Mouse (Mus musculus): ENCODE data around the gene Prcc.

Prcc gene

GRCm38 (mm10) chr3:87884708-87885251 lies 628 bp downstream of the Prcc start:
- no peak for TF ChIP-seq GATA4 (IDR thresholded peaks at IDR 0.05; ENCODE audit: insufficient replicate concordance, low read length)

- TF ChIP-seq GATA4 (IDR thresholded peaks at IDR 0.05; ENCODE audit: insufficient replicate concordance, low read length): no peak
Measured at GRCm38 (mm10) chr3:87884291-87884690, 1.1 kb downstream of the Prcc start.

GRCm38 (mm10) chr3:87877730-87878129 lies 7.7 kb downstream of the Prcc start:
- no peak for TF ChIP-seq GATA4 (IDR thresholded peaks at IDR 0.05; ENCODE audit: insufficient replicate concordance, low read length)

GRCm38 (mm10) chr3:87859813-87860212 lies 25.6 kb downstream of the Prcc start:
- no peak for TF ChIP-seq GATA4 (IDR thresholded peaks at IDR 0.05; ENCODE audit: insufficient replicate concordance, low read length)

- no peak for TF ChIP-seq GATA4 (IDR thresholded peaks at IDR 0.05; ENCODE audit: insufficient replicate concordance, low read length)
Measured at GRCm38 (mm10) chr3:87857666-87858065, 27.7 kb downstream of the Prcc start.

GRCm38 (mm10) chr3:87855936-87856335 lies 29.5 kb downstream of the Prcc start:
- TF ChIP-seq GATA4 (IDR thresholded peaks at IDR 0.05; ENCODE audit: insufficient replicate concordance, low read length): no peak

- TF ChIP-seq GATA4 (IDR thresholded peaks at IDR 0.05; ENCODE audit: insufficient replicate concordance, low read length): no peak
Measured at GRCm38 (mm10) chr3:87854795-87855568, 30.4 kb downstream of the Prcc start.

GRCm38 (mm10) chr3:87849117-87849516 lies 36.3 kb downstream of the Prcc start:
- TF ChIP-seq GATA4 (IDR thresholded peaks at IDR 0.05; ENCODE audit: insufficient replicate concordance, low read length): no peak

GRCm38 (mm10) chr3:87847680-87848079 lies 37.7 kb downstream of the Prcc start:
- no peak for TF ChIP-seq GATA4 (IDR thresholded peaks at IDR 0.05; ENCODE audit: insufficient replicate concordance, low read length)

- no peak for TF ChIP-seq GATA4 (IDR thresholded peaks at IDR 0.05; ENCODE audit: insufficient replicate concordance, low read length)
Measured at GRCm38 (mm10) chr3:87846650-87847110, 38.7 kb downstream of the Prcc start, which contains the start of gene Sh2d2a. Gene Sh2d2a, plus strand, starts transcription at chr3:87846755.

- no peak for TF ChIP-seq GATA4 (IDR thresholded peaks at IDR 0.05; ENCODE audit: insufficient replicate concordance, low read length)
Measured at GRCm38 (mm10) chr3:87846186-87846585, 39.2 kb downstream of the Prcc start.

- no peak for TF ChIP-seq GATA4 (IDR thresholded peaks at IDR 0.05; ENCODE audit: insufficient replicate concordance, low read length)
Measured at GRCm38 (mm10) chr3:87844981-87845380, 40.4 kb downstream of the Prcc start.

- no peak for TF ChIP-seq GATA4 (IDR thresholded peaks at IDR 0.05; ENCODE audit: insufficient replicate concordance, low read length)
Measured at GRCm38 (mm10) chr3:87840858-87841257, 44.5 kb downstream of the Prcc start.

- TF ChIP-seq GATA4 (IDR thresholded peaks at IDR 0.05; ENCODE audit: insufficient replicate concordance, low read length): no peak
Measured at GRCm38 (mm10) chr3:87838622-87839021, 46.8 kb downstream of the Prcc start.

GRCm38 (mm10) chr3:87833482-87833881 lies 51.9 kb downstream of the Prcc start:
- no peak for TF ChIP-seq GATA4 (IDR thresholded peaks at IDR 0.05; ENCODE audit: insufficient replicate concordance, low read length)

- no peak for TF ChIP-seq GATA4 (IDR thresholded peaks at IDR 0.05; ENCODE audit: insufficient replicate concordance, low read length)
Measured at GRCm38 (mm10) chr3:87832109-87832859, 53.1 kb downstream of the Prcc start.
